Mouse (Mus musculus) lung, postnatal 0 days (tissue): ENCODE measurements around the gene Col17a1.

ENCODE experiments used
- CTCF ChIP-seq: IDR thresholded peaks from 2 replicates; pipeline ENCODE4 v1.5.1; 2016; ENCODE audit warnings: antibody characterized with exemption, mild to moderate bottlenecking
- EP300 ChIP-seq: IDR thresholded peaks from 2 replicates; pipeline ENCODE4 v1.6.1; 2016; ENCODE audit warnings: antibody characterized with exemption, mild to moderate bottlenecking, control low read depth

GRCm38 (mm10) chr19:47678675-47679074 lies 13.2 kb downstream of the Col17a1 start:
- no peak for TF ChIP-seq CTCF
- no peak for TF ChIP-seq EP300
